Mouse (Mus musculus): Measurements from ENCODE around the gene Ces2a.

The Ces2a gene

DNA sequence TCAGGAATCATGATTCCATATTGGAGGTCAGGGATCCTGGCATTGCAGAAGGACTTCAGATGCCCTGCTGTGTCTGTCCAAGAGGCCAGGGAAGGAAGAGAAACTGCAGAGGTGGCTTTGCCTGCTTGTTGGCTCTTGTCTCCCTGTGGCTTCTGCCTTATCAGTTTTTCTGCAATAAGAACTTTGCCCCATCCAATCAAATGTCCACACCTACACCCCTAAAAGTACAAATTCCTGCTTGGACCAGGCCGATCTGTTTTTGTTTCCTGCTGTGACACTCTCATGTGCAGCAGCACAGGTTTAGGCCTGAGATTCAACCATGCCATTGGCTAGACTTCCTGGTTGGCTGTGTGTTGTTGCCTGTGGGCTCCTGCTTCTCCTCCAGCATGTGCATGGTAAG is at the start of gene Ces2a:
TSS of gene Ces2a (plus strand) at position 251 of the 400 bp plus-strand sequence.
- no peak for DNase-seq (ENCODE audit: low read depth, low spot score)

DNA sequence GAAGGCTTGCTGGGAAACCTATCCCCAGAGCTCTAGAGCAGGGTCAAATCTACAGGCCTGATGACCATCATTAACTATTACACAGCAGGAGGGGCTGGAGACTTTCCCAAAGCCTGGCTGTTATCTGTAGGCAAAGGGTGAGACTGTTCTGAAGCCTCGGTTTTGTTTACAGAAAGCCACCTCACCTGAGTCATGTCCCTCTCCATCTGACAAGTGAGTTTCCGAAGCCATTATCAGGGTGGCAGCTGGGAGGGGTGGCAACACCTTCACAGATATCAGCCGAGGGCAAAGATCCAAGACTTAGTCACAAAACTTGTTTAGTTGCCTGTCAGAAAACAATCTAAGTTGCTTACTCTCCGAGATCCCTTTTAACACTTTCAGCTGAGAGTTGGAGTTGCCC is 45.4 kb upstream of the Ces2a start:
- no peak for DNase-seq (ENCODE audit: low read depth, low spot score)

DNA sequence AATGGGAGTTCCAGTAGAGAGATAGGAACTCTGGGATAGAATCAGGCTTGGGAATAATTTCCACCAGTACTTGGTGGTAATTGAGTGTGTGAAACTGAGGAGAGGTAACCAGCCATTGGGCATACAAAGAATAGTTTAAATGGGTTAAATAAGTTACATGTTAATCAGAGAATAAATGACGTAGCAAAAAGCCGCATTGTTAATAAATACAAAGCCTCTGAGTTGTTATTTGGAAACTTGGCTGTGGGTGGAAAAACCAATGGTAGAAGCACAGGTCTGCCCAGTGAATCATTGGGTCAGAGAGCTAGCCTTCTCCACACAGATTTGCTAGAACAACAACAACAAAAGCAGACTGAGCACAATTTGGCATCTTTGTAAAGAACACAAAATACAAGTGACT is 35.2 kb upstream of the Ces2a start:
- no peak for DNase-seq (ENCODE audit: low read depth, low spot score)

DNA sequence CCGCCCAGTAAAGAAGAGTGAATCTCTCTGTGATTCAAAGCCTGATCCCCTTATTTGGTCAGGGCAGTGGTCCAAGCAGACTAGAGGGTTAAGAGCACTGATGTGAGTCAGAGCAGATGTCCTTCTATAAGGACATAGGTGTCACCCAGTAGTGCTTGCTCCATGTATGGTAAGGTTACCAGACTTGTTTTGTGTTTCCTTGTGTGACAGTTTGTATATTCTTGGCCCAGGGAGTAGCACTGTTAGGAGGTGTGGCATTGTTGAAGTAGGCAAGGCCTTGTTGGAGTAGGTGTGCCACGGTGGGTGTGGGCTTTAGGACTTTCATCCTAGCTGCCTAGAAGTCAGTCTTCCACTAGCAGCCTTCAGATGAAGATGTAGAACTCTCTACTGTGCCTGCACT is 31.9 kb upstream of the Ces2a start:
- DNase-seq (ENCODE audit: low read depth, low spot score), result no peak

DNA sequence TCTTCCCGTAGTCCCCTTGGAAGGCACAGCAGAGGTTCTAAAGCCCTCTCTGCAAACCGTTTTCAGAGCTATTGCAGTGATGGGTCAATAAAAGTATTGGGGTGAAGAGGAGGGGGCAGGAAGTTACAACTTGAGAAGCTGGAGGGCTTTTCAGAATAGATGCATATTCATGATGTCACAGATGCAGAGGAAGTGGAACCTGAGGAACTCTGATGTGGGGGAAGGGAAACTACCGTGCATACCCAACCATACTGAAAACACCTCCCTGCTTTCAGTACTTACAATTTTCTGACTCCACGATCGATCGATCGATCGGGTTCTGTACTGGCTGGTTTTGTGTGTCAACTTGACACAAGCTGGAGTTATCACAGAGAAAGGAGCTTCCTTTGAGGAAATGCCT is 12.6 kb upstream of the Ces2a start:
- no peak for DNase-seq (ENCODE audit: low read depth, low spot score)

- DNase-seq (ENCODE audit: low read depth, low spot score), result no peak
These were observed 2.4 kb upstream of the Ces2a start for GRCm38 (mm10) chr8:104731451-104731850.

- DNase-seq (ENCODE audit: low read depth, low spot score), result no peak
These were observed 1.8 kb upstream of the Ces2a start for GRCm38 (mm10) chr8:104731969-104732368.

- DNase-seq (ENCODE audit: low read depth, low spot score), result no peak
These were observed 8.2 kb downstream of the Ces2a start for GRCm38 (mm10) chr8:104742039-104742438.

DNA sequence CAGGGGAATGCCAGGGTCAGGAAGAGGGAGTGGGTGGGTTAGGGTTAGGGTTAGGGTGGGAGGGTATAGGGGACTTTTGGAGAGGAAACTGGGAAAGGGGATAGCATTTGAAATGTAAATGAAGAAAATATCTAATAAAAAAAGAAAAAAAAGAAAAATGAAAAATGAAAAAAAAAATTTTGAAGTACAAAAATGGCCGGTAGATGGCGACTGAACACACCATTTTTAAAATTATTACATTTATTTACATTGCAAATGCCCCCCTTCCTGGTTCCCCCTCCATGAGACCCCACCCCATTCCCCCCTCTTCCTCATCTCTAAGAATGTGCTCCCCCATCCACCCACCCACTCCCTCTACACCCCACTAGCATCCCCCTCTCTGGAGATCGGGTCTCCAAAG is 9.6 kb downstream of the Ces2a start:
- no peak for DNase-seq (ENCODE audit: low read depth, low spot score)

GRCm38 (mm10) chr8:104752818-104753217 is 19.0 kb downstream of the Ces2a start:
- no peak for DNase-seq (ENCODE audit: low read depth, low spot score)

DNA sequence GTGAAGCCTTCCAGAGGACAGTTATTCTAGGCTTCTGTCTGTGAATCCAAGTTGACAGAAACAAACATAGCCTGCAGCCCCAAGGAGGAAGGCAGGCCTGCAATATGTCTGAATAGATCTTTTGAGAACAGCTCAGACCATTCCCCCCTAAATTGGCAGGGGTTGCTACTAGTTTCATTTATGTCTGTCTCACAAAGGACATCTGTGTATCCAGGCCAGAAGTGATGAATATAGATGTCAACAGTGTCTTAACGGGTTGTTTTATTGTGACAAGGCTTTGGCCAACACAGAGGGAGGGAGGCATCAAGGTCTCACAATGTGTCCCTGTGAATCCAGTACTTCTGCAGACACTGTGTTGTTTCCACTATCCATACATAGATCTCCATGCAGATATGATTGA is 23.8 kb downstream of the Ces2a start:
- DNase-seq (ENCODE audit: low read depth, low spot score), result peak; percentile 6

GRCm38 (mm10) chr8:104758209-104758608 is 24.4 kb downstream of the Ces2a start:
- no peak for DNase-seq (ENCODE audit: low read depth, low spot score)

DNA sequence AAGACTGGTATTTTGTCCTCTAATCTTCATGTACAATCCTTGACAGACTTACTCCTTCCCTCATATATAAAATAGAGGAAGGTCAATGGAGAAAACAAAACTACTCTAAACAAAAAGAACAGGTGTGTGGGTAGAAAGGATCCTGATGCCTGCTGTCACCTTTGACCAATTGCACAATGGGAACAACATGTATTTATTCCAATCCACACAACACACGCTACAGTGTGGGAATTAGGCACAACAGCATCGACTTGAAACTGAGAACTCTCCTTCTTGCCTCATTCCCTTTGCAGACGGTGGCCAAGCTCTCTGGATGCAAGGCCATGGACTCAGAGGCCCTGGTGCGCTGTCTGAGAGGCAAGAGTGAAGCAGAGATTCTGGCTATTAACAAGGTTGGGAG is 27.3 kb downstream of the Ces2a start:
- no peak for DNase-seq (ENCODE audit: low read depth, low spot score)

GRCm38 (mm10) chr8:104766485-104766884 is 32.7 kb downstream of the Ces2a start:
- DNase-seq (ENCODE audit: low read depth, low spot score), result no peak

GRCm38 (mm10) chr8:104770365-104770764 is 36.6 kb downstream of the Ces2a start:
- no peak for DNase-seq (ENCODE audit: low read depth, low spot score)

DNA sequence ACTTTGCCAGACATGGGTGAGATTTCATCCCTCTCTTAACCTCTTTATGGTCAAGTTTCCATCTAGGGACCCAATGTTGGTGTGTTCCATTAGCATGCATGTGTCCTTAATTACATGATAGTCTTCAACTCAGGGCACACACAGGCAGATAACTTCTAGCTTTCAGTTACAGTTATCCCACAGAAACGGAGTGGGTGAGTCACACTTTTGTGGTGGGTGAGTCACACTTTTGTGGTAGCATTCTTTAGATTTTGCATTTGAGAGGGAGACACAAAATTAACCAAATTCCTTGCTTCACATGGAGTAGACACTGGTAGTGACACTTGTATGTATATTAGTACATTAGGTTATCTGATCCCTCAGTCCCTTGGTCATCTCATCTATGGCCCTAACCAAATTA is 53.2 kb downstream of the Ces2a start:
- DNase-seq (ENCODE audit: low read depth, low spot score), result no peak

DNA sequence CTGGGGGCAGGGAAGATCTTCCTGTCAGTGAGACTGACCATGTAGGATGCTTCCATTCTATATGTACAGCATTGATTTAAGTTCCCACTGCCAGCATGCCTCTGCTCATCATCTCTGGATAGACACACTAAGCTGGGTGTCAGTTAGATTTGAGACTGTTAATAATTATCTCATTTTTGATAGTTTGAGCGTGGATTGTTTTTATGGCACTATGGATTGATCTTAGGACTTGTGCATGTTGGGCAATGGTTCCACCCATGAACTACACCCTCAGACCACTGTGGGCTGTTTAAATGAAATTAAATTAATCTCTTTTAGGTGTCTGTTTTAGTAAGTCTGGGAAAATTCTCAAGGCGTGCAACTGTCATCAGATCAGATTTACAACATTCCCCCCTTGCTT is 55.1 kb downstream of the Ces2a start:
- DNase-seq (ENCODE audit: low read depth, low spot score), result no peak

GRCm38 (mm10) chr8:104789886-104790680 is 56.3 kb downstream of the Ces2a start:
- DNase-seq (ENCODE audit: low read depth, low spot score), result peak; percentile 7

All from mesoderm, embryonic 11.5 days (tissue).